Mouse (Mus musculus): ENCODE measurements around the gene Zdhhc3.

DNA sequence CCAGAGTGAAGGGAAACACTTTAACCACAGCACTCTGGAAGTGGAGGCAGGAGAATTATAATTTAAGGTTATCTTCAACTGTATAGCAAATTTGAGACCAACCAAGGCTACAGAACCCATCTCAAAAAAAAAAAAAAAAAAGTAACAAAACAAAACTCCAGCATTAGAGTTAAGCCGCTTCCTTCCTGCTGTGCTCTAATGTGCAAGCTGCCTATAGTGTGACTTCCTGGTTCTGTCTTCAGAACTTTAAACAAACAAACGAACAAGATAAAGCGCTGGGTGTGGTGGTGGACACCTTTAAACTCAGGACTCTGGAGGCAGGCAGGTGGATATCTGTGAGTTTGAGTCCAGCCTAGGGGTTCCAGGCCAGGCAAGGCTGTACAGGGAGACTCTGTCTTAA, 39.0 kb upstream of the Zdhhc3 start:
- TF ChIP-seq POLR2A (IDR thresholded peaks at IDR 0.05; ENCODE audit: low read depth, low read length) (no peak), CTCF (IDR thresholded peaks at IDR 0.05; ENCODE audit: borderline replicate concordance, insufficient read depth, low read length) (no peak)
